Mouse (Mus musculus) liver, embryonic 14.5 days (tissue): ENCODE measurements at regions not wholly inside any gene's neighbourhood (a gene's known extent, or its start where the extent isn't known, plus 50 kb on each side); places are given as distances from the start of the nearest gene placed in this dataset.

ENCODE experiments used
- CTCF ChIP-seq: IDR thresholded peaks from 2 replicates; pipeline ENCODE4 v1.5.1; 2016; ENCODE audit warnings: antibody characterized with exemption, low read depth, control low read depth
- EP300 ChIP-seq: IDR thresholded peaks from 2 replicates; pipeline ENCODE4 v1.6.1; 2016; ENCODE audit warnings: antibody characterized with exemption, low read depth

GRCm38 (mm10) chr13:26469343-26469742 is 300.6 kb downstream of the Hdgfl1 start:
- TF ChIP-seq CTCF (no peak), EP300 (no peak)
